Mouse (Mus musculus) heart, embryonic 15.5 days (tissue): ENCODE measurements around the gene Lpin2. TPM values are rescaled to one million over a fixed set of nuclear protein-coding genes. Genes with fewer than 3 reads are reported as not detected.

Source experiments
- ATAC-seq: fragments of 200-750 bp; cut with Nextera tagmentation; replicated peaks from 2 replicates; pipeline ENCODE4 v1.8.0; 2017; ENCODE audit warnings: low read depth, moderate TSS enrichment; ENCODE audit not compliant: insufficient number of reproducible peaks, insufficient read depth, low FRiP score
- H3K27ac ChIP-seq: fragments of 300-500 bp; sonication (generic); 2 replicates; pipeline ENCODE4 v1.5.1; 2015; ENCODE audit warnings: mild to moderate bottlenecking, inconsistent platforms
- H3K27me3 ChIP-seq: fragments of 300-500 bp; sonication (generic); 2 replicates; pipeline ENCODE4 v1.6.1; 2015; ENCODE audit warnings: inconsistent platforms
- H3K36me3 ChIP-seq: fragments of 300-500 bp; sonication (generic); 2 replicates; pipeline ENCODE4 v1.6.1; 2015; ENCODE audit warnings: mild to moderate bottlenecking, inconsistent platforms
- H3K4me1 ChIP-seq: fragments of 300-500 bp; sonication (generic); replicated peaks from 2 replicates; pipeline ENCODE4 v1.6.1; 2015; ENCODE audit warnings: inconsistent platforms
- H3K4me2 ChIP-seq: fragments of 300-500 bp; sonication (generic); 2 replicates; pipeline ENCODE4 v1.6.1; 2015; ENCODE audit warnings: inconsistent platforms, mild to moderate bottlenecking, moderate library complexity
- H3K4me3 ChIP-seq: fragments of 300-500 bp; sonication (generic); 2 replicates; pipeline ENCODE4 v1.5.1; 2015; ENCODE audit warnings: mild to moderate bottlenecking, inconsistent platforms
- H3K9ac ChIP-seq: fragments of 300-500 bp; sonication (generic); 2 replicates; pipeline ENCODE4 v1.6.1; 2015; ENCODE audit warnings: mild to moderate bottlenecking, inconsistent platforms
- H3K9me3 ChIP-seq: fragments of 300-500 bp; sonication (generic); replicated peaks from 2 replicates; pipeline ENCODE4 v1.6.1; 2016; ENCODE audit warnings: inconsistent platforms
- WGBS: fragments of 180-500 bp; shearing (Covaris S2); methylation state at CpG from one replicate; pipeline ENCODE4 v1.1.7; 2015; ENCODE audit warnings: mixed read lengths; 5-methylcytosine and 5-hydroxymethylcytosine counted together
- polyA plus RNA-seq: library from polyadenylated mRNA; unstranded; fragments of >200 nt; fragmentation: Nextera tagmentation; extraction: Ambion mirVana; gene quantifications from 2 replicates; pipeline ENCODE4 v1.2.1, GENCODE M21; 2015

Lpin2 gene
- polyA plus RNA-seq, 1 experiment from 2014 or later: 12.3 TPM

- no peaks in the 10 kb centered on the region for H3K27me3 ChIP-seq
- no peak overlapping the region for H3K4me3 ChIP-seq
- ATAC-seq: no peak
- H3K27ac ChIP-seq: no peak overlapping the region
- H3K9ac ChIP-seq: no peak overlapping the region
- no peaks in the 10 kb centered on the region for H3K36me3 ChIP-seq
- WGBS: 89% methylated on average over 5 of the region's 5 CpGs
- H3K9me3 ChIP-seq: no peaks in the 10 kb centered on the region
- H3K4me2 ChIP-seq: no peak overlapping the region
- peaks cover 34% of the 10 kb centered on the region for H3K4me1 ChIP-seq
These were observed 34.8 kb downstream of the Lpin2 start for GRCm38 (mm10) chr17:71217111-71217685.

GRCm38 (mm10) chr17:71221383-71221782, 39.0 kb downstream of the Lpin2 start:
- Histone ChIP-seq H3K9ac (no peak overlapping the region), H3K27ac (peak overlapping the region; percentile 66), H3K9me3 (no peaks in the 10 kb centered on the region), H3K27me3 (no peaks in the 10 kb centered on the region), H3K4me3 (no peak overlapping the region), H3K4me1 (peaks cover 38% of the 10 kb centered on the region), H3K36me3 (no peaks in the 10 kb centered on the region), H3K4me2 (no peak overlapping the region; the same call in 1 of the 2 replicates)
- 74% methylated on average over 3 of the region's 3 CpGs for WGBS
- ATAC-seq: peak; percentile 76; the same call in 1 of the 2 replicates

GRCm38 (mm10) chr17:71223676-71224075, 41.3 kb downstream of the Lpin2 start:
- no peak for ATAC-seq
- WGBS: 56% methylated on average over 5 of the region's 5 CpGs
- Histone ChIP-seq H3K36me3 (no peaks in the 10 kb centered on the region), H3K9ac (no peak overlapping the region), H3K9me3 (no peaks in the 10 kb centered on the region), H3K4me1 (peaks cover 38% of the 10 kb centered on the region), H3K4me3 (no peak overlapping the region), H3K4me2 (no peak overlapping the region), H3K27ac (no peak overlapping the region), H3K27me3 (no peaks in the 10 kb centered on the region)

- Histone ChIP-seq H3K27me3 (no peaks in the 10 kb centered on the region), H3K4me2 (no peak overlapping the region), H3K27ac (no peak overlapping the region), H3K4me1 (peaks cover 29% of the 10 kb centered on the region), H3K36me3 (no peaks in the 10 kb centered on the region), H3K4me3 (no peak overlapping the region), H3K9me3 (no peaks in the 10 kb centered on the region), H3K9ac (no peak overlapping the region)
- 44% methylated on average over 2 of the region's 2 CpGs for WGBS
- no peak for ATAC-seq
These were observed 42.2 kb downstream of the Lpin2 start for GRCm38 (mm10) chr17:71224521-71224920.

GRCm38 (mm10) chr17:71225091-71225490, 42.7 kb downstream of the Lpin2 start:
- Histone ChIP-seq H3K9ac (no peak overlapping the region), H3K27me3 (no peaks in the 10 kb centered on the region), H3K36me3 (no peaks in the 10 kb centered on the region), H3K4me1 (peaks cover 27% of the 10 kb centered on the region), H3K27ac (no peak overlapping the region), H3K9me3 (no peaks in the 10 kb centered on the region), H3K4me2 (no peak overlapping the region), H3K4me3 (no peak overlapping the region)
- 35% methylated on average over 5 of the region's 5 CpGs for WGBS
- ATAC-seq: no peak

- Histone ChIP-seq H3K27me3 (no peaks in the 10 kb centered on the region), H3K4me1 (peaks cover 9% of the 10 kb centered on the region), H3K4me3 (no peak overlapping the region), H3K36me3 (peaks cover 2% of the 10 kb centered on the region; the same call in 1 of the 2 replicates), H3K9ac (no peak overlapping the region), H3K9me3 (no peaks in the 10 kb centered on the region), H3K27ac (no peak overlapping the region), H3K4me2 (no peak overlapping the region)
- no peak for ATAC-seq
- 82% methylated on average over 9 of the region's 9 CpGs for WGBS
These were observed 45.0 kb downstream of the Lpin2 start for GRCm38 (mm10) chr17:71227128-71227895.

GRCm38 (mm10) chr17:71228651-71229050, 46.3 kb downstream of the Lpin2 start:
- H3K4me1 ChIP-seq: peaks cover 9% of the 10 kb centered on the region
- H3K27me3 ChIP-seq: no peaks in the 10 kb centered on the region
- peaks cover 2% of the 10 kb centered on the region; the same call in 1 of the 2 replicates for H3K36me3 ChIP-seq
- H3K9ac ChIP-seq: no peak overlapping the region
- no peak for ATAC-seq
- H3K4me3 ChIP-seq: no peak overlapping the region
- no peak overlapping the region for H3K4me2 ChIP-seq
- no peaks in the 10 kb centered on the region for H3K9me3 ChIP-seq
- WGBS: 63% methylated on average over 7 of the region's 7 CpGs
- H3K27ac ChIP-seq: no peak overlapping the region

- Histone ChIP-seq H3K4me2 (no peak overlapping the region), H3K9me3 (no peaks in the 10 kb centered on the region), H3K4me1 (peaks cover 5% of the 10 kb centered on the region), H3K36me3 (peaks cover 2% of the 10 kb centered on the region; the same call in 1 of the 2 replicates), H3K4me3 (no peak overlapping the region), H3K9ac (no peak overlapping the region), H3K27ac (no peak overlapping the region), H3K27me3 (no peaks in the 10 kb centered on the region)
- no peak for ATAC-seq
- 79% methylated on average over 9 of the region's 9 CpGs for WGBS
These were observed 47.8 kb downstream of the Lpin2 start for GRCm38 (mm10) chr17:71230108-71230709.

GRCm38 (mm10) chr17:71231998-71232397, 49.6 kb downstream of the Lpin2 start:
- ATAC-seq: no peak
- H3K27me3 ChIP-seq: no peaks in the 10 kb centered on the region
- peaks cover 2% of the 10 kb centered on the region; the same call in 1 of the 2 replicates for H3K36me3 ChIP-seq
- no peak overlapping the region for H3K4me3 ChIP-seq
- 89% methylated on average over 2 of the region's 2 CpGs for WGBS
- no peak overlapping the region for H3K4me2 ChIP-seq
- H3K4me1 ChIP-seq: peaks cover 4% of the 10 kb centered on the region; the same call in 1 of the 2 replicates
- no peak overlapping the region for H3K27ac ChIP-seq
- no peak overlapping the region for H3K9ac ChIP-seq
- H3K9me3 ChIP-seq: no peaks in the 10 kb centered on the region

- no peak for ATAC-seq
These were observed 50.9 kb downstream of the Lpin2 start for GRCm38 (mm10) chr17:71233210-71233609.

GRCm38 (mm10) chr17:71234041-71234594, 51.8 kb downstream of the Lpin2 start:
- H3K27ac ChIP-seq: no peak overlapping the region
- no peak overlapping the region for H3K9ac ChIP-seq
- H3K27me3 ChIP-seq: no peaks in the 10 kb centered on the region
- no peaks in the 10 kb centered on the region for H3K9me3 ChIP-seq
- no peak overlapping the region for H3K4me2 ChIP-seq
- no peak for ATAC-seq
- no peak overlapping the region for H3K4me3 ChIP-seq
- WGBS: 76% methylated on average over 12 of the region's 12 CpGs
- peaks cover 4% of the 10 kb centered on the region; the same call in 1 of the 2 replicates for H3K4me1 ChIP-seq
- H3K36me3 ChIP-seq: peaks cover 9% of the 10 kb centered on the region

More at GRCm38 (mm10) chr17:71233210-71233609, 50.9 kb downstream of the Lpin2 start:
- 84% methylated on average over 4 of the region's 4 CpGs for WGBS
- no peaks in the 10 kb centered on the region for H3K9me3 ChIP-seq
- H3K4me2 ChIP-seq: no peak overlapping the region
- peaks cover 4% of the 10 kb centered on the region; the same call in 1 of the 2 replicates for H3K4me1 ChIP-seq
- H3K4me3 ChIP-seq: no peak overlapping the region
- no peaks in the 10 kb centered on the region for H3K27me3 ChIP-seq
- peaks cover 2% of the 10 kb centered on the region; the same call in 1 of the 2 replicates for H3K36me3 ChIP-seq
- no peak overlapping the region for H3K9ac ChIP-seq
- H3K27ac ChIP-seq: no peak overlapping the region
